Mouse (Mus musculus) thymus, adult 2 months (tissue): ENCODE measurements at regions not wholly inside any gene's neighbourhood (a gene's known extent, or its start where the extent isn't known, plus 50 kb on each side); places are given as distances from the start of the nearest gene placed in this dataset.

Experiments
- DNase-seq: peaks from one replicate; pipeline ENCODE4 v3.0.0; 2021
- H3K27ac ChIP-seq: fragments of 200-500 bp; 2 replicates; pipeline ENCODE4 v1.5.1; 2012; ENCODE audit warnings: low read length, control low read depth; ENCODE audit not compliant: control insufficient read depth, insufficient read depth
- H3K27me3 ChIP-seq: fragments of 200-500 bp; 2 replicates; pipeline ENCODE4 v1.6.1; 2012; ENCODE audit warnings: mild to moderate bottlenecking, low read length, moderate library complexity, mixed read lengths; ENCODE audit not compliant: control insufficient read depth, insufficient read depth
- H3K36me3 ChIP-seq: fragments of 200-500 bp; 2 replicates; pipeline ENCODE4 v1.6.1; 2012; ENCODE audit warnings: mild to moderate bottlenecking, low read length, moderate library complexity; ENCODE audit not compliant: control insufficient read depth, insufficient read depth
- H3K4me1 ChIP-seq: fragments of 200-500 bp; replicated peaks from 2 replicates; pipeline ENCODE4 v1.6.1; 2012; ENCODE audit warnings: low read length; ENCODE audit not compliant: control insufficient read depth, insufficient read depth
- H3K4me3 ChIP-seq: fragments of 200-500 bp; 2 replicates; pipeline ENCODE4 v1.5.1; 2012; ENCODE audit warnings: mild to moderate bottlenecking, low read length, control low read depth, moderate library complexity; ENCODE audit not compliant: control insufficient read depth, insufficient read depth
- CTCF ChIP-seq: fragments of 200-500 bp; IDR thresholded peaks from 2 replicates; pipeline ENCODE4 v1.5.1; 2012; ENCODE audit warnings: mild to moderate bottlenecking, control low read depth, low read length, moderate library complexity, borderline replicate concordance; ENCODE audit not compliant: control insufficient read depth, poor library complexity, insufficient read depth; ENCODE audit errors: extremely low read depth
- POLR2A ChIP-seq: fragments of 200-500 bp; IDR thresholded peaks from 2 replicates; pipeline ENCODE4 v1.6.1; 2012; ENCODE audit warnings: mild to moderate bottlenecking, low read length, control low read depth, moderate library complexity; ENCODE audit not compliant: control insufficient read depth, poor library complexity, insufficient read depth; ENCODE audit errors: extremely low read depth
- WGBS: fragments of 180-500 bp; shearing (Covaris S2); methylation state at CpG from one replicate; pipeline ENCODE4 v1.1.7; 2018; 5-methylcytosine and 5-hydroxymethylcytosine counted together

DNA sequence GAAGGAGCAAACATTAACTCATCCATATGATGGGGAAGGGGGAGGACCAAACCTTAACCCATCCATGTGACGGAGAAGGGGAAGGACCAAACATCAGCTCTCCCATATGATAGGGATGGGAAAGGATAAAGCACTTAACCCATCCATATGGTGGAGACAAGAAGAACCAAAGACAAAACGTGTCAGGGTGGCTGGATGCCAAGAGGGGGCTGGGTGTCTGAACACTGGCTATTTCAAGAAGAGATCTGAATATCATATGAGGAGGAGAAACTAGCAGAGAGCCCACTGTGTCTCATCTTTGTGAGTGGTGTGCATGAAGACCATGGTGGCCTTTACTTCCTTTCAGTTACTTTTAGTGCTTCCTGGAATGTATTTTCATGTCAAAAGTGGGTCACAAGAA lies 207.0 kb downstream of the Rplp1 start:
- no peak for DNase-seq
- TF ChIP-seq POLR2A: no peak
- TF ChIP-seq CTCF: no peak
- no peak overlapping the region for H3K4me3 ChIP-seq
- 67% methylated on average over 2 of the region's 2 CpGs for whole genome bisulfite sequencing
- no peaks in the 10 kb centered on the region for H3K36me3 ChIP-seq
- H3K27ac ChIP-seq: peak overlapping the region; percentile 89
- H3K4me1 ChIP-seq: peaks cover 53% of the 10 kb centered on the region
- no peaks in the 10 kb centered on the region for H3K27me3 ChIP-seq

- no peaks in the 10 kb centered on the region for H3K27me3 ChIP-seq
- DNase-seq: no peak
Observed at GRCm38 (mm10) chr9:61706263-61706755, 208.0 kb downstream of the Rplp1 start.

GRCm38 (mm10) chr9:61705586-61706233 lies 208.6 kb downstream of the Rplp1 start:
- Histone ChIP-seq H3K27ac (peak overlapping the region; percentile 78), H3K4me1 (peaks cover 55% of the 10 kb centered on the region), H3K27me3 (no peaks in the 10 kb centered on the region), H3K4me3 (no peak overlapping the region), H3K36me3 (no peaks in the 10 kb centered on the region)
- WGBS: 36% methylated on average over 5 of the region's 5 CpGs
- TF ChIP-seq CTCF: no peak
- DNase-seq: peak; percentile 69

More at GRCm38 (mm10) chr9:61706263-61706755, 208.0 kb downstream of the Rplp1 start:
- TF ChIP-seq POLR2A (no peak), CTCF (no peak)
- Histone ChIP-seq H3K36me3 (no peaks in the 10 kb centered on the region), H3K27ac (peak overlapping the region; percentile 88), H3K4me3 (no peak overlapping the region), H3K4me1 (peaks cover 55% of the 10 kb centered on the region)
- WGBS: 70% methylated on average over 6 of the region's 6 CpGs

DNA sequence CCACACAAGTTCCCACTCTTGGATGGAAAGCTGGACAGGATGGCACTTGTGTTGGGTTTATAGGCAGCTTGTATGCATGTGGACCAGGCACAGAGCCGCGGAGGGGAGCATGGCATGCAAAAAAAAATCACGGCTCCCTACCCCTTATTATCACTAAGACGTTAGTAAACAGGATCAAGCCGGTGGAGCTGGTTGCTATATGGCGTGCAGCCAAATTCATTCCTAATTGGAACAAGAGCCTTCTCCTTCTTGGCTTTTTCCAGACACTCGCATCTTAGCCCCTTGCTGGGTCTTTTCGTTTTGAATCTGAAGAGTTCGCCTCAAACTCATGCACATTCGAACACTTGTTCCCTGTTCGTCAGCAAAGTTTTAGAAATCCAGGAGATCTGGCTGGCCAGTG lies 211.0 kb downstream of the Rplp1 start:
- 82% methylated on average over 11 of the region's 11 CpGs for WGBS

DNA sequence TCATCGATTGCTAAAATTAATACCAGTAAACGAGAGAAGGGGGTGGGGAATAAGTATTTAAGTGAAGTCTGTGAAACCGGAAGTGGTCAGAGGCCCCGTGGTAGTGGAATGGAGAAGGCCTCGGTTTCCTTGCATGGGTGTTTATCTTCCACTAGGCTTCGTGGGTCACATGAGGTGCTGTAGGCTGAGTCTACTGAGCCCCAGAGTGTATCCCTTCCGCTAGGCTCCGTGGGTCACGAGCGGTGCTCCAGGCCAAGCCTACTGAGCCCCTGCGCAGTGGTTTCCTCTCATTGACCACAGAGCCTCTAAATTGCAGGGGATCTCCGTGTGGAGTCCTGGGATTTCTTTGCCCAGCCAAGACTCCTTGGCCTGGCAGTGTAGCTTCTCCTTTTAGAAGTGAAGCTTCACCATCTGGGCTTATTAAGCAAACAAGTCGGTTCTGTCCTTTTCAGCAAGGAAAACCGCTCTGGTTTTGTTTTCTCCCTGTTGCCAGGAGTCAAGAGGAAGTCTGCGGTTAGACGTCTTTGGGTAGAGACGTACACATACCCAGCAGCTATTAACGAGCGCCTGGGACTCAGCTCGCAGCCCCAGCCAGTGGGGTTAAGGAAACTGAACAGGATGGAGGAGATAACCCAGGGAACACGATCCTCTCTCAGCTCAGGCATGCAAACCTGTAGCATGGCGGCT lies 211.9 kb downstream of the Rplp1 start:
- TF ChIP-seq POLR2A (no peak), CTCF (no peak)
- peak; percentile 62 for DNase-seq
- peaks cover 50% of the 10 kb centered on the region for H3K4me1 ChIP-seq
- no peaks in the 10 kb centered on the region for H3K36me3 ChIP-seq
- no peaks in the 10 kb centered on the region for H3K27me3 ChIP-seq
- WGBS: 3% methylated on average over 22 of the region's 22 CpGs
- H3K4me3 ChIP-seq: peak overlapping the region; percentile 35
- H3K27ac ChIP-seq: peak overlapping the region; percentile 60

More for the DNA sequence above, 211.0 kb downstream of the Rplp1 start:
- H3K27me3 ChIP-seq: no peaks in the 10 kb centered on the region
- H3K4me1 ChIP-seq: peaks cover 55% of the 10 kb centered on the region
- H3K27ac ChIP-seq: no peak overlapping the region
- no peaks in the 10 kb centered on the region for H3K36me3 ChIP-seq
- H3K4me3 ChIP-seq: no peak overlapping the region
- TF ChIP-seq POLR2A (no peak), CTCF (no peak)
- no peak for DNase-seq

GRCm38 (mm10) chr9:61700576-61700975 lies 213.8 kb downstream of the Rplp1 start:
- Histone ChIP-seq H3K27me3 (no peaks in the 10 kb centered on the region), H3K4me3 (no peak overlapping the region), H3K4me1 (peaks cover 34% of the 10 kb centered on the region), H3K27ac (no peak overlapping the region), H3K36me3 (no peaks in the 10 kb centered on the region)
- 92% methylated on average over 6 of the region's 6 CpGs for WGBS
- TF ChIP-seq CTCF (no peak), POLR2A (no peak)
- no peak for DNase-seq

DNA sequence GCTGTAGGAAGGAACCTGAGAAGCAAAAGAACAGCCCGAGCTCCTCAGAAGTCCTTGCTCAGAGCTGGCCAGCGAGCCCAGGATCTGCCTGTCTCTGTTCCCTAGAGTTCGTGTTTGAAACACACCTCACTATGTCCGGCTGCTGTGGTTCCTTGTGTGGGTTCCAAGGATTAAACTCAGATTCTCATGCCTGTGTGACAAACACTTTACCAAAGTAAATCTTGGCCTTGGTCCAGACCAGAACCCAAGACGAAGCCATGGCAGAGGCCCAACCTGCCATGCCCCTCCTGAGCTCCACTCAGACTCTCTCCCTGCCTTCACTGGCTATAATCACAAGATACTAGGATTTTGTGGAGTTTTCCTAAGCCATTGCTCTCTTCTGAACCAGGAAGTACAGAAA lies 214.7 kb downstream of the Rplp1 start:
- 70% methylated on average over 5 of the region's 5 CpGs for WGBS
- Histone ChIP-seq H3K4me1 (peaks cover 27% of the 10 kb centered on the region), H3K27ac (no peak overlapping the region), H3K4me3 (no peak overlapping the region), H3K36me3 (no peaks in the 10 kb centered on the region), H3K27me3 (no peaks in the 10 kb centered on the region)
- no peak for DNase-seq
- no peak for TF ChIP-seq POLR2A
